In genomic region chr17:33909869-33910250, GRCm38 (mm10) we compare ENCODE assay signal across 8 mouse cellular contexts. TPM values are rescaled to one million over a fixed set of nuclear protein-coding genes. Genes with fewer than 3 reads are reported as not detected.
A peak's percentile ranks its signal among the peaks of the same experiment; 100 is the strongest.
DNase-seq lines count a peak whose midpoint lies in the region; ATAC-seq and TF ChIP-seq lines count a peak whose summit lies in the region.

No protein-coding gene starts in this region.

- WGBS in embryonic facial prominence, embryonic 13.5 days: 0% methylated on average over 14 of the region's 14 CpGs
- under 1% methylated on average over 14 of the region's 14 CpGs for WGBS in limb, embryonic 10.5 days

- TF ChIP-seq CTCF in testis, adult 2 months (IDR thresholded peaks at IDR 0.05; ENCODE audit: control insufficient read depth, insufficient read depth, insufficient replicate concordance, low read depth, low read length): no peak

- peak overlapping the region; percentile 88 for H3K27ac ChIP-seq in testis, adult 2 months (ENCODE audit: control insufficient read depth, insufficient read depth, low read depth, low read length)
- peak overlapping the region; percentile 91 for H3K27ac ChIP-seq in embryonic facial prominence, embryonic 13.5 days
- H3K27ac ChIP-seq in limb, embryonic 10.5 days: peak overlapping the region; percentile 92

- peak; percentile 36; the same call in 1 of the 2 replicates for TF ChIP-seq POLR2A in testis, adult 2 months (IDR thresholded peaks at IDR 0.05; ENCODE audit: control insufficient read depth, low read depth, low read length)

- H3K4me2 ChIP-seq in embryonic facial prominence, embryonic 13.5 days: peak overlapping the region; percentile 97

- intact Hi-C loops in heart, postnatal 14 days (cut with DNase I): no loop called here

- peaks cover 12% of the 10 kb centered on the region for H3K36me3 ChIP-seq in testis, adult 2 months (ENCODE audit: control insufficient read depth, insufficient read depth, low read length)
- peaks cover 38% of the 10 kb centered on the region for H3K36me3 ChIP-seq in embryonic facial prominence, embryonic 13.5 days
- peaks cover 46% of the 10 kb centered on the region for H3K36me3 ChIP-seq in limb, embryonic 10.5 days

- DNase-seq in testis, postnatal 10 days (ENCODE audit: low spot score): no peak
- peak; percentile 35 to 52 for DNase-seq in heart, postnatal 14 days
- peak; percentile 50 for DNase-seq in limb, embryonic 10.5 days (ENCODE audit: low spot score)
- no peak for DNase-seq in gastrocnemius, adult 8-10 months (ENCODE audit: low spot score in 2 of 2)
- no peak for DNase-seq in urinary bladder, postnatal 10 days (ENCODE audit: low spot score)

- no peak for ATAC-seq in embryonic facial prominence, embryonic 13.5 days (ENCODE audit: insufficient number of reproducible peaks, insufficient read depth, low FRiP score, low TSS enrichment, low read depth)
- peak; percentile 13 for ATAC-seq in megakaryocyte-erythroid progenitor cell, adult 5-6 weeks (replicated peaks; ENCODE audit: low FRiP score, low TSS enrichment, poor library complexity, severe bottlenecking)

- H3K9me3 ChIP-seq in embryonic facial prominence, embryonic 13.5 days: no peaks in the 10 kb centered on the region
- no peaks in the 10 kb centered on the region for H3K9me3 ChIP-seq in limb, embryonic 10.5 days (replicated peaks)

- H3K4me1 ChIP-seq in testis, adult 2 months (ENCODE audit: control insufficient read depth, insufficient read depth, low read length): peaks cover 19% of the 10 kb centered on the region
- H3K4me1 ChIP-seq in embryonic facial prominence, embryonic 13.5 days: peaks cover 32% of the 10 kb centered on the region
- peaks cover 29% of the 10 kb centered on the region for H3K4me1 ChIP-seq in limb, embryonic 10.5 days

- H3K9ac ChIP-seq in embryonic facial prominence, embryonic 13.5 days: peak overlapping the region; percentile 91

- H3K27me3 ChIP-seq in testis, adult 2 months (ENCODE audit: control insufficient read depth, insufficient read depth, low read length): no peaks in the 10 kb centered on the region
- H3K27me3 ChIP-seq in embryonic facial prominence, embryonic 13.5 days: no peaks in the 10 kb centered on the region
- H3K27me3 ChIP-seq in limb, embryonic 10.5 days (ENCODE audit: low read depth, poor library complexity, severe bottlenecking): no peaks in the 10 kb centered on the region

- H3K4me3 ChIP-seq in testis, adult 2 months (ENCODE audit: control insufficient read depth, low read depth, low read length): peak overlapping the region; percentile 85
- peak overlapping the region; percentile 95 for H3K4me3 ChIP-seq in embryonic facial prominence, embryonic 13.5 days
- peak overlapping the region; percentile 87 for H3K4me3 ChIP-seq in limb, embryonic 10.5 days

RNA-seq across cellular contexts. Expression of gene Daxx, which starts 0.6 kb away (rescaled TPM):
- 157 and 183 TPM in 2 replicates for polyA plus RNA-seq in testis, adult 2 months (2012; rRNA removed)
- polyA plus RNA-seq in embryonic facial prominence, embryonic 13.5 days (2015; fragmentation: Nextera tagmentation; extraction: Ambion mirVana): 57.7 and 58.9 TPM in 2 replicates
- total RNA-seq in heart, postnatal 14 days (2021): 10 to 100 TPM; 11.3 to 13.7 TPM
- 88.1 and 92.2 TPM in 2 replicates for polyA plus RNA-seq in limb, embryonic 10.5 days (2016; fragmentation: Nextera tagmentation; extraction: Ambion mirVana)
- total RNA-seq in megakaryocyte-erythroid progenitor cell, adult 5-6 weeks (2014; fragmentation: Nextera tagmentation): 60.3 and 70.5 TPM in 2 replicates
- 41.3 and 49.0 TPM in 2 replicates for total RNA-seq in megakaryocyte-erythroid progenitor cell, adult 5-6 weeks (2017)
- total RNA-seq in gastrocnemius, adult 8-10 months (2022): 10 to 100 TPM; 14.1 to 18.5 (median 16.1) TPM

RNA-seq across cellular contexts. Expression of gene Platr17, which starts 4.9 kb away (rescaled TPM):
- polyA plus RNA-seq in testis, adult 2 months (2012; rRNA removed): not detected in 2 replicates
- polyA plus RNA-seq in embryonic facial prominence, embryonic 13.5 days (2015; fragmentation: Nextera tagmentation; extraction: Ambion mirVana): 0.27 TPM in 1 of 2 replicates, not detected in the other
- total RNA-seq in heart, postnatal 14 days (2021): not detected
- 0.20 and 0.38 TPM in 2 replicates for polyA plus RNA-seq in limb, embryonic 10.5 days (2016; fragmentation: Nextera tagmentation; extraction: Ambion mirVana)
- not detected in 2 replicates for total RNA-seq in megakaryocyte-erythroid progenitor cell, adult 5-6 weeks (2014; fragmentation: Nextera tagmentation)
- total RNA-seq in megakaryocyte-erythroid progenitor cell, adult 5-6 weeks (2017): not detected in 2 replicates
- not detected for total RNA-seq in gastrocnemius, adult 8-10 months (2022)

RNA-seq across cellular contexts. Expression of gene Tapbp, which starts 5.8 kb away (rescaled TPM):
- 71.7 and 80.8 TPM in 2 replicates for polyA plus RNA-seq in testis, adult 2 months (2012; rRNA removed)
- polyA plus RNA-seq in embryonic facial prominence, embryonic 13.5 days (2015; fragmentation: Nextera tagmentation; extraction: Ambion mirVana): 26.6 and 31.9 TPM in 2 replicates
- 100 to 1,000 TPM in 1 of 2 experiments, 10 to 100 TPM in 1; 92.8 to 100 TPM for total RNA-seq in heart, postnatal 14 days (2021)
- polyA plus RNA-seq in limb, embryonic 10.5 days (2016; fragmentation: Nextera tagmentation; extraction: Ambion mirVana): 9.2 and 16.0 TPM in 2 replicates
- 47.9 and 65.3 TPM in 2 replicates for total RNA-seq in megakaryocyte-erythroid progenitor cell, adult 5-6 weeks (2014; fragmentation: Nextera tagmentation)
- 35.6 and 42.1 TPM in 2 replicates for total RNA-seq in megakaryocyte-erythroid progenitor cell, adult 5-6 weeks (2017)
- 10 to 100 TPM; 35.3 to 41.1 (median 38.3) TPM for total RNA-seq in gastrocnemius, adult 8-10 months (2022)

RNA-seq across cellular contexts. Expression of gene Zbtb22, which starts 5.8 kb away (rescaled TPM):
- polyA plus RNA-seq in testis, adult 2 months (2012; rRNA removed): 65.0 and 66.5 TPM in 2 replicates
- 15.4 and 17.6 TPM in 2 replicates for polyA plus RNA-seq in embryonic facial prominence, embryonic 13.5 days (2015; fragmentation: Nextera tagmentation; extraction: Ambion mirVana)
- 10 to 100 TPM; 16.8 to 20.3 TPM for total RNA-seq in heart, postnatal 14 days (2021)
- polyA plus RNA-seq in limb, embryonic 10.5 days (2016; fragmentation: Nextera tagmentation; extraction: Ambion mirVana): 20.2 and 23.2 TPM in 2 replicates
- 18.0 and 18.4 TPM in 2 replicates for total RNA-seq in megakaryocyte-erythroid progenitor cell, adult 5-6 weeks (2014; fragmentation: Nextera tagmentation)
- 14.9 and 18.6 TPM in 2 replicates for total RNA-seq in megakaryocyte-erythroid progenitor cell, adult 5-6 weeks (2017)
- 10 to 100 TPM; 14.5 to 18.7 (median 17.1) TPM for total RNA-seq in gastrocnemius, adult 8-10 months (2022)

RNA-seq across cellular contexts. Expression of gene Kifc1, which starts 19.4 kb away (rescaled TPM):
- polyA plus RNA-seq in testis, adult 2 months (2012; rRNA removed): 7.7 and 8.6 TPM in 2 replicates
- 7.2 and 7.3 TPM in 2 replicates for polyA plus RNA-seq in embryonic facial prominence, embryonic 13.5 days (2015; fragmentation: Nextera tagmentation; extraction: Ambion mirVana)
- total RNA-seq in heart, postnatal 14 days (2021): 1 to 10 TPM; 4.1 to 5.8 TPM
- 5.9 and 6.6 TPM in 2 replicates for polyA plus RNA-seq in limb, embryonic 10.5 days (2016; fragmentation: Nextera tagmentation; extraction: Ambion mirVana)
- 14.7 and 31.9 TPM in 2 replicates for total RNA-seq in megakaryocyte-erythroid progenitor cell, adult 5-6 weeks (2014; fragmentation: Nextera tagmentation)
- total RNA-seq in megakaryocyte-erythroid progenitor cell, adult 5-6 weeks (2017): 15.6 and 17.0 TPM in 2 replicates
- total RNA-seq in gastrocnemius, adult 8-10 months (2022): under 1 TPM in 3 of 4 experiments, not detected in 1; 0.19 to 0.56 (median 0.45) TPM

Comparison
In these comparisons a context has a peak if more than half of its experiments do, and no peak if none do; other contexts are left out.
1. DNase-seq: peak in heart, postnatal 14 days (2 of 2) and limb, embryonic 10.5 days (single experiment); none in testis, postnatal 10 days (single experiment), gastrocnemius, adult 8-10 months (0 of 2) and urinary bladder, postnatal 10 days (single experiment).
2. Peak in every context shown above with its lines, with median percentiles within 50 percentile points of each other: H3K27ac ChIP-seq and H3K4me3 ChIP-seq.